Mouse (Mus musculus) intestine, embryonic 15.5 days (tissue): ENCODE results near the gene Safb2. TPM values are rescaled to one million over a fixed set of nuclear protein-coding genes. Genes with fewer than 3 reads are reported as not detected.
A peak's percentile ranks its signal among the peaks of the same experiment; 100 is the strongest.

ENCODE experiments used
- ATAC-seq: fragments of 200-750 bp; cut with Nextera tagmentation; 2 replicates; pipeline ENCODE4 v1.8.0; 2017; ENCODE audit warnings: moderate TSS enrichment, moderate library complexity
- H3K27ac ChIP-seq: fragments of 300-500 bp; sonication (generic); 2 replicates; pipeline ENCODE4 v1.5.1; 2015; ENCODE audit warnings: mild to moderate bottlenecking, inconsistent platforms
- H3K27me3 ChIP-seq: fragments of 300-500 bp; sonication (generic); replicated peaks from 2 replicates; pipeline ENCODE4 v1.6.1; 2015; ENCODE audit warnings: inconsistent platforms
- H3K36me3 ChIP-seq: fragments of 300-500 bp; sonication (generic); 2 replicates; pipeline ENCODE4 v1.6.1; 2015; ENCODE audit warnings: inconsistent platforms
- H3K4me1 ChIP-seq: fragments of 300-500 bp; sonication (generic); replicated peaks from 2 replicates; pipeline ENCODE4 v1.6.1; 2015; ENCODE audit warnings: inconsistent platforms
- H3K4me2 ChIP-seq: fragments of 300-500 bp; sonication (generic); replicated peaks from 2 replicates; pipeline ENCODE4 v1.6.1; 2015; ENCODE audit warnings: mild to moderate bottlenecking, inconsistent platforms
- H3K4me3 ChIP-seq: fragments of 300-500 bp; sonication (generic); replicated peaks from 2 replicates; pipeline ENCODE4 v1.5.1; 2015; ENCODE audit warnings: inconsistent platforms
- H3K9ac ChIP-seq: fragments of 300-500 bp; sonication (generic); 2 replicates; pipeline ENCODE4 v1.6.1; 2015; ENCODE audit warnings: inconsistent platforms
- H3K9me3 ChIP-seq: fragments of 300-500 bp; sonication (generic); 2 replicates; pipeline ENCODE4 v1.6.1; 2016; ENCODE audit warnings: inconsistent platforms
- WGBS: fragments of 180-500 bp; shearing (Covaris S2); methylation state at CpG from one replicate; pipeline ENCODE4 v1.1.7; 2015; 5-methylcytosine and 5-hydroxymethylcytosine counted together
- polyA plus RNA-seq: library from polyadenylated mRNA; unstranded; fragments of >200 nt; fragmentation: Nextera tagmentation; extraction: Ambion mirVana; gene quantifications from 2 replicates; pipeline ENCODE4 v1.2.1, GENCODE M21; 2015

The Safb2 gene
- polyA plus RNA-seq, 1 experiment from 2014 or later: 66.7 TPM

DNA sequence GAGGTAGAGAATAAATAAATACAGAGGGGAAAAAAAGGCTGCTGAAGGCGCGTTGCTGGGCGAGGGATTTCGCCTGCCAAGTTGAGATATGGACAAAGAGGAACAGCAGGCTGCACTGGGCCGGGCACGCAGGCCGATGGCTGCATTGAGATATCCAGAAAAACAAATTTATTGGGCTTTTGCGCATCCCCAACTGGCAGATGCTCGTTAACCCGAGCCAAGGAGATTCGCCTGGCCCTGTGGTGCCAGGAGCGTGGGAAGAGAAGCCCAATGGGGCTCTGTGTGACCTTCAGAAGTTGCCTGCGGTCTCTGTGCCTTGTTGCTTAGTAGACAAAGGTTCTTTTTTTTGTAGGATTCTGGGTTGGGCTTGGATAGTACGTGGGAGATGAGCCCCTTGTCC lies 48.2 kb downstream of the Safb2 start:
- H3K27ac ChIP-seq: no peak overlapping the region
- no peaks in the 10 kb centered on the region for H3K36me3 ChIP-seq
- no peak for ATAC-seq
- H3K9me3 ChIP-seq: no peaks in the 10 kb centered on the region
- H3K4me2 ChIP-seq: no peak overlapping the region
- no peaks in the 10 kb centered on the region for H3K27me3 ChIP-seq
- H3K9ac ChIP-seq: no peak overlapping the region
- WGBS: 59% methylated on average over 14 of the region's 14 CpGs
- H3K4me1 ChIP-seq: no peaks in the 10 kb centered on the region
- no peak overlapping the region for H3K4me3 ChIP-seq

DNA sequence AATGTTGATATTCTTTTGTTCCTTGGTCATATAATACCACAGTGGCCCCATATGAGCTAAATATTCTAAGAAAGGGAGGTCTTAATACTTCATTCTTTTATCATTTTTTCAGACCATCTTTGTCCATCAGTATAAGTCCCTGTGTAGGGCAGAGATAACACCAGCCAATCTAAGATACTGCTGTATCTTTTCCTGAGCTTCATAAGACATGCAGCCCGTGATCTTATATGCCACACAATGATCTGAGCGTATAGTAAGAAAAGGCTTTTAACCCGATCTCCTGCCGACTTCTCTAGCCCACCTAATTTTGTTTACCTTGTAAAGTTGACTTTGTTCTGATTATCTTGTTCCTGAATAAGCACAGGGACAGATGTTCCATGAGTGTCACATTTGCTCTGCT lies 59.4 kb downstream of the Safb2 start:
- Histone ChIP-seq H3K9me3 (no peaks in the 10 kb centered on the region), H3K4me3 (no peak overlapping the region)
- WGBS: 66% methylated on average over 4 of the region's 4 CpGs

DNA sequence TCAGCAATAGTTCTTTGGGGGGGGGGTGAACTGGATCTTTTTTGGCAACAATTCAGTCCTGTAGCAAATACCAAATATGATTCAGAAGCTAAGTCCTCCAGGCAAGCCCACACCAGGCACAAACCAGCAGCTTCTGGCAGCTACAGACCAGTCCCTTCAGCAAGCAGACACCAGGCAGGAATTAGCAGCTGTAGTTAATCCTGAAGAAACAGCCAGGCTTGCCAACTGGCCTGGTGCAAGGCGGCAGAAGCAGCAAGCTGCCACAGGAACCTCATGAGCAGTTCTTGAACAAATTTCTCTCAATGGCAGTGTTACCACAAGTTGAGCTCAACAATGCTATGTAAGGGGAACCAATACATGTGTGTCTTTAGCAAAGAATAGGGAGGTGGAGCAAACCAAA lies 61.6 kb downstream of the Safb2 start:
- 58% methylated on average over 1 of the region's 1 CpGs for WGBS
- Histone ChIP-seq H3K9me3 (no peaks in the 10 kb centered on the region), H3K27ac (no peak overlapping the region)

More for the DNA sequence above, 59.4 kb downstream of the Safb2 start:
- Histone ChIP-seq H3K27ac (no peak overlapping the region), H3K36me3 (no peaks in the 10 kb centered on the region), H3K4me2 (no peak overlapping the region), H3K27me3 (no peaks in the 10 kb centered on the region), H3K9ac (no peak overlapping the region), H3K4me1 (no peaks in the 10 kb centered on the region)
- no peak for ATAC-seq

DNA sequence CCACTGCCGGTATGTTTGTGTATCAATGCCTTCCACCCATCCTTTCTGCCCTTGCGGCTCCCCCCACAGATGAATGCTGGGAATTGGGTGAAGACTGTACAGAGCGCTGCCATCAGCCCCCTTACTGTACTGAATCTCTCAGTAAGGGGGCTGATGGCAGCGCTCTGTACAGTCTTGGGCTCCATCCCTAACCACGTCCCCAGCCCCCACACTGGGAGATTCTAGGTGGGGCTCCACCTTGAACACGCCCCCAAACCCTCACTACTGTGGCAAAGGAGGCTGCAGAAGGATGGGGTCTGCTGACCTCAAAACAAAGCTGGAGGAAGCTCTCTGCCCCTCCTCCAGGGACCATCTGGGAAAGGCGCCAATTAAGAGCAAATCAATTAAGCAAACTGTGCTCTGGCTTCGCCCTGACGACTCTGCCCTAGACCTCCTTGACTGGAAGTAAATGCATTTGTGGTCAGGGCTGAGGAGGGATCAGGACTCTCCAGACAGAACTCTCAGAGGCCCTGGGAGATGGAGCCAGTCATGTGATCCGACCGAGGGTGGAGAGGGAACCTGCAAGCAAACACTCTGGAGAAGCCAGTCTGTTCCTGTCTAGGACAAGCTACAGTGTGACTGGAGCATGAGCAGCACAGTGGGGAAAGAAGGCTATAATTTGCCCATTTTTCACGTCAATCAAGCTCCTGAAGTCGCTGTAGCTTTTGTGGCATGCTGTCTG lies 68.5 kb downstream of the Safb2 start:
- peak; percentile 80 for ATAC-seq
- Histone ChIP-seq H3K4me1 (peaks cover 15% of the 10 kb centered on the region), H3K4me2 (no peak overlapping the region), H3K27ac (no peak overlapping the region), H3K27me3 (peaks cover 30% of the 10 kb centered on the region), H3K4me3 (no peak overlapping the region), H3K36me3 (no peaks in the 10 kb centered on the region), H3K9ac (no peak overlapping the region), H3K9me3 (no peaks in the 10 kb centered on the region)
- 14% methylated on average over 13 of the region's 13 CpGs for WGBS

More for the DNA sequence above, 61.6 kb downstream of the Safb2 start:
- no peak for ATAC-seq
- no peak overlapping the region for H3K4me2 ChIP-seq
- H3K4me1 ChIP-seq: no peaks in the 10 kb centered on the region
- no peak overlapping the region for H3K9ac ChIP-seq
- H3K4me3 ChIP-seq: no peak overlapping the region
- no peaks in the 10 kb centered on the region for H3K27me3 ChIP-seq
- no peaks in the 10 kb centered on the region for H3K36me3 ChIP-seq

DNA sequence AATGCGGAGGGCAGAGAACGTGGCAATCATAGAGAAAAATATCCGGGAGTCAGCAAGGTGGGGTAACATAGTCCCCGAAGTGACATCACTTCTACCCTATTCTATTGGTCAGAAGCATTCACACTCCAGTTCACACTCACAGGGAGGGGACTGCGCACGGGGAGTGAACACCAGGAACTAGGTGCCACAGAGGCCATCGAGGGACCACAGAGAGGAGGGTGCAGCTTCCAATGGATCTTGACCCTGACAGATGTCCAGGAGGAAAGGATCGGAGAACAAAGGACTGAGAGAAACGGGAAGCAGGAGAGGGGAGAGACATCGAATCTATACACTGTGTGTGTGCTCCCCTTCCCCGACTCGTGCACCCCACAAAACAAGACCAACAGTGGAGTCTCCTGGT lies 69.5 kb downstream of the Safb2 start:
- Histone ChIP-seq H3K9me3 (no peaks in the 10 kb centered on the region), H3K4me2 (no peak overlapping the region), H3K36me3 (no peaks in the 10 kb centered on the region), H3K4me1 (peaks cover 23% of the 10 kb centered on the region), H3K27me3 (peaks cover 40% of the 10 kb centered on the region), H3K4me3 (no peak overlapping the region), H3K9ac (no peak overlapping the region), H3K27ac (no peak overlapping the region)
- WGBS: 51% methylated on average over 12 of the region's 12 CpGs
- no peak for ATAC-seq

DNA sequence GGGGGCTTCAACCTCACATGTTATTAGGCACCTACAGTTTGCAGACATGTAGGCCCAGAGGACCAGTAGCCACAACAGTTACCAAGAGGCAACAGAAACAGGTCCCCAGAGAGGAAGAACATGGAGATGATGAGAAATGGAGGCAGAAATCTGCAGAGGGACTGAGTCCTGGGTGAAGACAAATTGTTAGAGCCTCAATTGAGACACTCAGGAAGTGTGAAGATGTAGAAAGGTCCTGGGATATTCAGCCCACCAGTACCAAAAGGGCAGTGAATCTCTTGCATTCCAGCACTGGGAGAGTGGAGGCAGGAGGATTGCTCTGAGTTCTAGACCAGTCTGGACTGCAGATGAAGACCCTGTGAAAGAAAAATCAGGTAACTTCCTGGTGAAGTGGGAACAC lies 70.1 kb downstream of the Safb2 start:
- peaks cover 23% of the 10 kb centered on the region for H3K4me1 ChIP-seq
- no peak for ATAC-seq
- H3K4me2 ChIP-seq: no peak overlapping the region
- no peak overlapping the region for H3K27ac ChIP-seq
- H3K9ac ChIP-seq: no peak overlapping the region
- H3K27me3 ChIP-seq: peaks cover 44% of the 10 kb centered on the region
- no peaks in the 10 kb centered on the region for H3K9me3 ChIP-seq
- no peaks in the 10 kb centered on the region for H3K36me3 ChIP-seq
- H3K4me3 ChIP-seq: no peak overlapping the region

DNA sequence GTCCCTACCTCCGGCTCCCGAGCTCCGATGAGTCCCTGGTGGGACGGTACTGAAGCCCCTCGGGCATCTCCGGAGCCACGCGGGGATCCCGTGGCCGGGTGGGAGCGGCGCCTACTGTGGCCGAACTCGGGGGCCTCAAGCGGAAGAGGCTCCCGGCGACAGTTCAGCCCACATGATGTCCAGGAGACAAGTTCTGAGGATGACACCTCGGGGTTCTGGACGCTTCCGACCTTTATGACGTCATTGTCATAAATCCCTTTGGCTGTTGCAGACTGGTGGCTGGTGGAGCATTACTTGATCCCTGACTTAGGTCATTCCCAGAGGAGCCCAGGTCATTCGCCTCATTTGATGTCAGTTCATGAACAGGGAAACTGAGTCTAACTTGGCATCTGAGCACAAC lies 72.1 kb downstream of the Safb2 start, which contains the start of gene Znrf4:
TSS of gene Znrf4 (minus strand) at position 122 of the 400 bp plus-strand sequence.
- Histone ChIP-seq H3K4me3 (peak within 1 kb of the TSS; percentile 27), H3K9me3 (no peaks in the 10 kb centered on the region), H3K27me3 (peaks cover 47% of the 10 kb centered on the region), H3K4me1 (peaks cover 25% of the 10 kb centered on the region), H3K36me3 (no peaks in the 10 kb centered on the region), H3K27ac (no peak within 1 kb of the TSS), H3K4me2 (peak within 1 kb of the TSS; percentile 57), H3K9ac (no peak within 1 kb of the TSS)
- no peak for ATAC-seq
- WGBS: 65% methylated on average over 22 of the region's 22 CpGs

DNA sequence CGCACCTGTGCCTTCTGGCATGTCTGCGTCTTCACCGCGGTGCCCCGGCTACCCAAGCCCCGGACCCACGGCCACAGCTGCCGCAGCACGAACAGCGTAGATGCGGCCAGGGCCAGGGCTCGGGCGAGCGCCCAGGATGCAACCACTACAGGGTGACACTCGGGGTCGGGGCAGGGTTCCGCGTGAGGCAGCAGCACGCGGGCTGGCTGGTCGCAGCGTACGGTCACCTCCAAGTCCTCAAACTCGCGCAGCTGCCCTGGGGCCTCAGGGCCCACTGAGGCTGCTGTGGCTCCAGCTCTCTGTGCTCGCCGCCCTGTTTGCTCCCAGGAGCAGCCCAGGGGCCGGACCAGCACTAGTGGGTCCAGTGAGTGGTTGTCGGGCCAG lies 72.7 kb downstream of the Safb2 start:
- peaks cover 25% of the 10 kb centered on the region for H3K4me1 ChIP-seq
- H3K4me2 ChIP-seq: peak overlapping the region; percentile 57
- H3K27me3 ChIP-seq: peaks cover 47% of the 10 kb centered on the region
- H3K9ac ChIP-seq: no peak overlapping the region
- WGBS: 18% methylated on average over 29 of the region's 29 CpGs
- peak overlapping the region; percentile 27 for H3K4me3 ChIP-seq
- ATAC-seq: no peak
- H3K36me3 ChIP-seq: no peaks in the 10 kb centered on the region
- no peaks in the 10 kb centered on the region for H3K9me3 ChIP-seq
- no peak overlapping the region for H3K27ac ChIP-seq

DNA sequence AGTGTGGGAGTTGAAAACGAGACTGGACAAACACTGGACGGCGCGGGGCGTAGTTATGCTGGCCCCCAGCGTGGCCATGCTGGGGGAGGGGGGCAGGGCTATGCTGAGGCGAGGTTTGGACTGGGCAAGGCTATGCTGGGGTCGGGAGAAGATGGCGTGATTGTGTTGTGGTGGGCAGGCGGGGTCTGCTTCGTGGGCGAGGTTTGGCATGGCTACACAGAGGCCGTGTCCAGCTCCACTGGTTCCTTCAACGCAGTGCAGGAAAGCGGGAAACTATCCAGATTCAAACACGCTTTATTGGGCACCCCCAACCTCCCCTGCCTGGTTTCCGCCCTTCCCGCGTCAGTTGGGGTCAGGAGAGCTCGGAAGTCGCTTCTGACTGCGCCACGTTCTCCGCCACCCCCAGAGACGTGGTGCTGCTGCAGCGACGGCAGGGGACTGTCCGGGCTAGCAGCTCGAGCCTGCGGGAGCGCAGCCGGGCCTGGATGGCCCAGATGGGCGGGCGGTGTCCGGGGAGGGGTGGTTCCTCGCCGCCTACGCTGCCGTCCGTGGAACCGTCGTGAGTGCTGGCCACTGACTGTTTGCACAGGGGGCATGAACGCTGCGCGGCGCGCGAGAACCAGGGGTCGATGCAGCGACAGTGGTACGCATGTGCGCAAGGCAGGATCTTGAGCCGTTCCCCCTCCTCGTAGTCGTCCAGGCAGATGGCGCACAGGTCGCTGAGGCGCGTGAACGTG lies 73.2 kb downstream of the Safb2 start:
- WGBS: 6% methylated on average over 60 of the region's 60 CpGs
- Histone ChIP-seq H3K36me3 (no peaks in the 10 kb centered on the region), H3K9me3 (no peaks in the 10 kb centered on the region), H3K4me3 (peak overlapping the region; percentile 27), H3K27me3 (peaks cover 47% of the 10 kb centered on the region), H3K4me2 (peak overlapping the region; percentile 57), H3K4me1 (peaks cover 25% of the 10 kb centered on the region), H3K27ac (no peak overlapping the region), H3K9ac (no peak overlapping the region)
- ATAC-seq: no peak

Other genes with a start within 250 kb of the Safb2 start
- 56.3 and 56.8 TPM in 2 replicates for gene Ptprs, start 108.1 kb downstream of the Safb2 start, polyA plus RNA-seq
- not detected in 2 replicates for gene Znrf4, start 72.2 kb downstream of the Safb2 start, polyA plus RNA-seq
- gene Gm20219, start 30.2 kb downstream of the Safb2 start, polyA plus RNA-seq: 1.3 and 1.4 TPM in 2 replicates
- gene Safb, start 240 bp upstream of the Safb2 start, polyA plus RNA-seq: 79.3 and 86.2 TPM in 2 replicates
- 283 and 287 TPM in 2 replicates for gene 2410015M20Rik, start 25.2 kb upstream of the Safb2 start, polyA plus RNA-seq
- 1,919 and 1,958 TPM in 2 replicates for gene Rpl36, start 28.8 kb upstream of the Safb2 start, polyA plus RNA-seq
- 62.6 and 70.0 TPM in 2 replicates for gene Lonp1, start 42.3 kb upstream of the Safb2 start, polyA plus RNA-seq
- gene Catsperd, start 43.6 kb upstream of the Safb2 start, polyA plus RNA-seq: 0.48 and 0.68 TPM in 2 replicates
- 73.5 and 76.2 TPM in 2 replicates for gene Ranbp3, start 88.7 kb upstream of the Safb2 start, polyA plus RNA-seq
- gene Ndufa11, start 133.2 kb upstream of the Safb2 start, polyA plus RNA-seq: 471 and 522 TPM in 2 replicates
- gene Vmac, start 133.4 kb upstream of the Safb2 start, polyA plus RNA-seq: 14.3 and 15.2 TPM in 2 replicates
- 9.9 and 10.7 TPM in 2 replicates for gene Nrtn, start 172.9 kb upstream of the Safb2 start, polyA plus RNA-seq
- 38.7 and 42.8 TPM in 2 replicates for gene Dus3l, start 180.2 kb upstream of the Safb2 start, polyA plus RNA-seq
- gene Prr22, start 185.7 kb upstream of the Safb2 start, polyA plus RNA-seq: 1.2 and 1.6 TPM in 2 replicates
- 3.1 and 4.4 TPM in 2 replicates for gene Rfx2, start 246.4 kb upstream of the Safb2 start, polyA plus RNA-seq